Mouse (Mus musculus) heart, postnatal 0 days (tissue): ENCODE results near the gene Thap2. TPM values are rescaled to one million over a fixed set of nuclear protein-coding genes. Genes with fewer than 3 reads are reported as not detected.

ENCODE experiments used
- ATAC-seq: fragments of 200-750 bp; cut with Nextera tagmentation; 2 replicates; pipeline ENCODE4 v1.8.0; 2017; ENCODE audit warnings: low read depth, moderate number of reproducible peaks, moderate library complexity; ENCODE audit not compliant: insufficient read depth
- DNase-seq: peaks from one replicate; pipeline ENCODE4 v3.0.0-alpha.2; 2016; ENCODE audit warnings: low spot score
- H3K27ac ChIP-seq: fragments of 300-500 bp; sonication (generic); 2 replicates; pipeline ENCODE4 v1.5.1; 2014; ENCODE audit warnings: low read depth, mild to moderate bottlenecking
- H3K27me3 ChIP-seq: fragments of 300-500 bp; sonication (generic); 2 replicates; pipeline ENCODE4 v1.6.1; 2014; ENCODE audit warnings: low read length, mixed read lengths; ENCODE audit not compliant: control insufficient read depth, insufficient read depth
- H3K36me3 ChIP-seq: fragments of 300-500 bp; sonication (generic); replicated peaks from 2 replicates; pipeline ENCODE4 v1.6.1; 2014; ENCODE audit warnings: low read length, mixed read lengths; ENCODE audit not compliant: control insufficient read depth, insufficient read depth
- H3K4me1 ChIP-seq: fragments of 300-500 bp; sonication (generic); 2 replicates; pipeline ENCODE4 v1.6.1; 2014; ENCODE audit warnings: antibody characterized with exemption; ENCODE audit not compliant: control insufficient read depth, insufficient read depth
- H3K4me2 ChIP-seq: fragments of 300-500 bp; sonication (generic); 2 replicates; pipeline ENCODE4 v1.6.1; 2014; ENCODE audit warnings: low read depth, mild to moderate bottlenecking, low read length, moderate library complexity
- H3K4me3 ChIP-seq: fragments of 300-500 bp; sonication (generic); 2 replicates; pipeline ENCODE4 v1.5.1; 2014; ENCODE audit warnings: low read depth, low read length
- H3K9ac ChIP-seq: fragments of 300-500 bp; sonication (generic); replicated peaks from 2 replicates; pipeline ENCODE4 v1.6.1; 2014; ENCODE audit warnings: low read depth, low read length, mixed read lengths
- H3K9me3 ChIP-seq: fragments of 300-500 bp; sonication (generic); replicated peaks from 2 replicates; pipeline ENCODE4 v1.6.1; 2016; ENCODE audit warnings: low read length; ENCODE audit not compliant: control insufficient read depth
- CTCF ChIP-seq: IDR thresholded peaks from 2 replicates; pipeline ENCODE4 v1.5.1; 2016; ENCODE audit warnings: antibody characterized with exemption, control low read depth, low read depth
- EP300 ChIP-seq: IDR thresholded peaks from 2 replicates; pipeline ENCODE4 v1.6.1; 2016; ENCODE audit warnings: antibody characterized with exemption, low read depth
- WGBS: fragments of 180-500 bp; shearing (Covaris S2); extraction: QIAGEN DNeasy Blood & Tissue Kit; methylation state at CpG from one replicate; pipeline ENCODE4 v1.1.7; 2014; 5-methylcytosine and 5-hydroxymethylcytosine counted together
- polyA plus RNA-seq: library from polyadenylated mRNA; unstranded; fragments of >200 nt; fragmentation: Nextera tagmentation; extraction: Ambion mirVana; gene quantifications from 2 replicates; pipeline ENCODE4 v1.2.1, GENCODE M21; 2015
- total RNA-seq: library from RNA; depleted of rRNA; stranded (reverse); fragments of >200 nt; gene quantifications from 2 replicates; pipeline ENCODE4 v1.2.3, GENCODE M21; 2014; ENCODE audit warnings: low replicate concordance

The Thap2 gene
- total and polyA plus RNA-seq, 2 experiments from 2014 or later: 4.0 to 8.9 TPM

DNA sequence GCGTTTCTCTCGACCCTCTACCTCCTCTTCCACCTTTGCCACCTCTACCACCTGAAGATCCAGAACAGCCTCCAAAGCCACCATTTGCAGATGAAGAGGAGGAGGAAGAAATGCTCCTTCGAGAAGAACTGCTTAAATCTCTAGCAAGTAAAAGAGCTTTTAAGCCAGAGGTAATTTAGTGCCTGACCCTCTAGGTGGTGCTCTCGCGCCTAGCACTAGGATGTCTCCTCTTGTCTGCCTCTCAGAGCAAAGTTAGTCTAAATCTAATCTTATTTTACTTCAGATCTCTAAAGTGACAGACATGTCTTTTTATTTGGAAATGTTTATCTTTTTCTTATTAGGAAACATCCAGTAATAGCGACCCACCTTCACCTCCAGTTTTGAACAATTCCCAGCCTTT, 22.1 kb upstream of the Thap2 start:
- peaks cover 80% of the 10 kb centered on the region for H3K36me3 ChIP-seq
- WGBS: 68% methylated on average over 6 of the region's 6 CpGs

DNA sequence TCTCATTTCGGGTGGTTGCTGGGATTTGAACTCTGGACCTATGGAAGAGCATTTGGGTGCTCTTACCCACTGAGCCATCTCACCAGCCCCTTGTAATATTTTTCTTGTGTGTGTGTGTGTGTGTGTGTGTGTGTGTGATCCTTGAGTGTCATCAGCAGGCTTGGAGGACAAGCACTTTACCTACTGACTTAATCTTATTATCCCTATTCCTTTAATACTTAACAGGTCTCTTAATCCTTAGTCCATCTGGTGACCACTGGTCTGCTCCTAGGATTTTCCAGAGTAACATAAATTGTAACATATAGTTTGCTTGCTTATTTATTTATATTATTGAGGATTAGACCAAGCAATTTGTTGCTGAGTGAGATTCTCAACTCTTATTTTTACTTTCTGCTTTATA, 7.7 kb upstream of the Thap2 start:
- 82% methylated on average over 1 of the region's 1 CpGs for WGBS
- Histone ChIP-seq H3K36me3 (peaks cover 41% of the 10 kb centered on the region), H3K4me3 (no peak overlapping the region), H3K27ac (no peak overlapping the region), H3K27me3 (no peaks in the 10 kb centered on the region), H3K4me1 (peaks cover 12% of the 10 kb centered on the region), H3K9ac (no peak overlapping the region), H3K4me2 (no peak overlapping the region), H3K9me3 (no peaks in the 10 kb centered on the region)
- ATAC-seq (no peak), DNase-seq (no peak)
- no peak for TF ChIP-seq CTCF
- TF ChIP-seq EP300: no peak

More for the DNA sequence above, 22.1 kb upstream of the Thap2 start:
- Histone ChIP-seq H3K9me3 (no peaks in the 10 kb centered on the region), H3K4me2 (no peak overlapping the region), H3K27ac (no peak overlapping the region), H3K27me3 (no peaks in the 10 kb centered on the region), H3K4me3 (no peak overlapping the region), H3K9ac (no peak overlapping the region), H3K4me1 (no peaks in the 10 kb centered on the region)
- ATAC-seq (no peak), DNase-seq (peak; percentile 57)
- TF ChIP-seq CTCF (peak; percentile 70), EP300 (no peak)

DNA sequence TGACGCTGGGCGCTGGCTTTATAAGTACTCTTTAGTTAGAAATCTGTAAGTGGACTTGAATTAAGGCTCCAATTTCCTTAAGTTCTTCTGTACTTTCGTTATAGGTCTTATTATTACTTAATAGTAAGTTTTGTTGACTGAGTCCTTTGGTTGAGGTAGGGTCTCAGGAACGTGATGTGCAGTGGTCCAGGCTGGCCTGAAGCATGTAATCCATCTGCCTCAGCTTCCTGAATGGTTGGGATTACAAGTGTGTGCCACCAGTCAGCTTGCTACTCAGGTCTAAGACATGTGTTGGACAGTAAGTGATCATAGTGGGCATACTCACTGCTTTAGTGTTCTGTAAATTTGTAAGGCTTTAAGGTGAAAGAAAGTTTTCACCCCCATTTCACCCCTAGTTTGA, 6.8 kb upstream of the Thap2 start:
- ATAC-seq (no peak), DNase-seq (no peak)
- WGBS: 91% methylated on average over 4 of the region's 4 CpGs
- no peak overlapping the region for H3K4me3 ChIP-seq
- H3K9ac ChIP-seq: no peak overlapping the region
- H3K27ac ChIP-seq: no peak overlapping the region
- no peak for TF ChIP-seq CTCF
- no peak for TF ChIP-seq EP300
- no peak overlapping the region for H3K4me2 ChIP-seq
- H3K9me3 ChIP-seq: no peaks in the 10 kb centered on the region
- H3K36me3 ChIP-seq: peaks cover 39% of the 10 kb centered on the region
- H3K4me1 ChIP-seq: peaks cover 19% of the 10 kb centered on the region
- H3K27me3 ChIP-seq: no peaks in the 10 kb centered on the region

DNA sequence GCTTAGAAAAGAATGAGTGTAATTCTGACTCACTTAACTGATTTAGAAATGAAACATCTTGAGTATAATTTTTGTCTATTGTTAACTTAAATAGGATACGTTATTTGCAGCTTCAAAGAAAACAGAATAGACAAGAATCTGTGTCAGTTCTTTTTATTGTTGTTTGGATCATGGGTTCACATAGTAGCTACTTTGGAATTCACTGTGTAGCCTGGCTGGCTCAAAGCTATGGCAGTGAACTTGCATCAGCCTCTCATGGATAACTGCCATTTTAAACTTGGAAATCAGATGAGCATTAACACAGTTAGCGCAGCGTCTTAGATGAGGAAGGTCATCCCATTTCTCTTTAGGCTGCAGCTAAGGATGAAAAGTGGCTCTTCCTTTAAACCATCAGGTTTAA, 3.6 kb upstream of the Thap2 start:
- H3K4me1 ChIP-seq: peaks cover 27% of the 10 kb centered on the region
- H3K9ac ChIP-seq: no peak overlapping the region; the same call in 1 of the 2 replicates
- WGBS: 77% methylated on average over 3 of the region's 3 CpGs
- no peaks in the 10 kb centered on the region for H3K9me3 ChIP-seq
- H3K27me3 ChIP-seq: no peaks in the 10 kb centered on the region
- ATAC-seq (no peak), DNase-seq (no peak)
- TF ChIP-seq EP300 (no peak), CTCF (no peak)
- H3K27ac ChIP-seq: no peak overlapping the region
- H3K36me3 ChIP-seq: peaks cover 29% of the 10 kb centered on the region
- no peak overlapping the region for H3K4me3 ChIP-seq
- peak overlapping the region; percentile 3; the same call in 1 of the 2 replicates for H3K4me2 ChIP-seq

DNA sequence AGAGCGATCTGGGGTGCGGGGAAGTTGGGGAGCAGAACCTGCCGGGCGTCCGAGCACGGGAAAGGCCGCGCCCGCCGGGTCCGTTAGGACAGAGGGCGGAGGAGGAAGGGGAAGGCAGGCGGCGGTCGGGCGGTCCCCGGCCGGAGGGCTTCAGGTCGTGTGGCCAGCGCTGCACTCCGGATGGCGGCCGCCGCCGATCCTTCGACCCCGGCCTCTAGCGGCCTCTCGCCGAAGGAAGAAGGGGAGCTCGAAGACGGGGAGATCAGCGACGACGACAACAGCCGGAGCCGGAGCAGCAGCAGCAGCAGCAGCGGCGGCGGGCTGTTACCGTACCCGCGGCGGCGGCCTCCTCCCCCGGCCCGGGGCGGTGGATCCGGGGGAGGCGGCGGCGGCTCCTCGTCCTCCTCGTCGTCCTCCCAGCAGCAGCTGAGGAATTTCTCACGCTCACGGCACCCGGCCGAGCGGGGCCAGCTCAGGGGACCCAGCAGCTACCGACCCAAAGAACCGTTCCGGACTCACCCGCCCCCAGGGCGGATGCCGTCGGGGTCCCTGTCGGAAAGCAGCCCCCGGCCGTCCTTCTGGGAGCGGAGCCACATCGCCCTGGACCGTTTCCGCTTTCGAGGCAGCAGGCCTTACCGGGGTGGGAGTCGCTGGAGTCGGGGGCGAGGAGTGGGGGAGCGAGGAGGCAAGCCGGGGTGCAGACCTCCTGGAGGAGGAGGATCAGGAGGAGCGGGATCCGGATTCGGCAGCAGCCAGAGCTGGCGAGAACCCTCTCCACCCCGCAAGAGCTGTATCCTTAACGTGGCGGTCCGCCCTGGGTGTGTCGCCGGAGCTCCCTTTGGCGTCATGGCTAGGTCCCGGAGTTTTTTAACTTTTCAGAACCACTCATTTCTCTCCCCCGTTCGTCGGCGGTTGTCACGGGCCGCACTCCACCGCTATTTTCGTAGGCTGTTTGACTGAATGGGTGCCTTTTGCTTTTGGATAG, 1.1 kb upstream of the Thap2 start:
- Histone ChIP-seq H3K9ac (peak overlapping the region; percentile 98), H3K9me3 (no peaks in the 10 kb centered on the region), H3K4me1 (peaks cover 40% of the 10 kb centered on the region), H3K4me3 (peak overlapping the region; percentile 98), H3K36me3 (peaks cover 13% of the 10 kb centered on the region; the same call in 1 of the 2 replicates), H3K27me3 (no peaks in the 10 kb centered on the region), H3K27ac (peak overlapping the region; percentile 99), H3K4me2 (peak overlapping the region; percentile 82)
- TF ChIP-seq EP300 (no peak), CTCF (no peak)
- peak; percentile 41 for DNase-seq
- WGBS: under 1% methylated on average over 97 of the region's 101 CpGs
- ATAC-seq: peak; percentile 8
